Comparison of ENCODE assay signal across 21 mouse cellular contexts in the genomic region with DNA sequence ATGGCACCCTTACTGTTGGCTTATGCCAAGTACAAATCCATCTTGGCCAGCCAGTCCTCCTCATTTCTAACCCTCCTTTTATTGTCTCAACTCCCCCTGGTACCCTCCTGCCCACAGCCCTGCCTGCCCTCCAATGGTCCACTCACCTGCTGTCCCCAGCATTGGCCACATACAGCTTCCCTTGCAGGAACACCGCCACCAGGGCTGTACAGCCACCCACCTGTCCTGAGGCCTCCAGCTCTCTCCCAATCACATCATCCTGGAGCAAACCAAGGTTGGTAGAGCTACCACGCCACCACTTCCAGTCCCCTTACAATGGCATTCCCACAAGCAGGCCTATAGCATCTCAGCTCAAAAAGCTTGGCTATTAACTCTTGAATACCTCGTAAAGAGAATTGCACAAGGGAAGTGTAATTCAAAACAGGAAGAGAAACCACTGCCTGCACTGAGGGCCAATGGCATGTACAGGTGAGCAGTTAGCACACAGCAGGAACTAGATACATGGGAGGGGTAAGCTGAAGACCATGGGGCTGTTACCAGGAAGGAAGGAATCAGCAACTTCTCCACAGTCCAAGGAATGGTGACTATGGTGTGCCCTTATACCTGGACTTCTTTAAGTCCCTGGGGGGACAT. TPM values are rescaled to one million over a fixed set of nuclear protein-coding genes. Genes with fewer than 3 reads are reported as not detected.
A peak's percentile ranks its signal among the peaks of the same experiment; 100 is the strongest.
DNase-seq lines count a peak whose midpoint lies in the region; ATAC-seq and TF ChIP-seq lines count a peak whose summit lies in the region.
"Had no signal": no experiment of that assay in that cellular context is flagged by ENCODE, and none has a peak within 500 bp of the region (broad histone marks: within the 10 kb centered on the region; RNA-seq: fewer than 3 reads in every experiment).

No protein-coding gene starts in this region.

- H3K36me3 ChIP-seq in liver, postnatal 0 days (replicated peaks; ENCODE audit: insufficient read depth, low read length), result peaks cover 12% of the 10 kb centered on the region
- H3K36me3 ChIP-seq in liver, embryonic 12.5 days, result peaks cover 44% of the 10 kb centered on the region

- no peak for TF ChIP-seq EP300 in liver, postnatal 0 days (IDR thresholded peaks at IDR 0.05; ENCODE audit: low read depth)

- intact Hi-C loops in left cerebral cortex, postnatal 36 days (cut with DNase I), result no loop called here

- DNase-seq in liver, postnatal 0 days, result no peak
- peak; percentile 39 for DNase-seq in CD4-positive, CD25-positive, alpha-beta regulatory T cell, adult 2 months (ENCODE audit: low read depth, low spot score)
- peak; percentile 37 for DNase-seq in naive thymus-derived CD4-positive, alpha-beta T cell, adult 2 months (ENCODE audit: low read depth)
- DNase-seq in T-cell, adult 2 months (ENCODE audit: low spot score), result no peak
- DNase-seq in left cerebral cortex, postnatal 36 days (ENCODE audit: low spot score in 2 of 2), result no peak
- DNase-seq: adrenal gland, postnatal 14 days; cerebellum, adult 8-10 months; gastrocnemius, postnatal 10 days; layer of hippocampus, postnatal 36 days; lung, postnatal 36 days; spleen, adult 18-20 months; thymus, adult 18-20 months had no signal

- H3K9me3 ChIP-seq in liver, postnatal 0 days (ENCODE audit: low read length), result no peaks in the 10 kb centered on the region
- H3K9me3 ChIP-seq in liver, embryonic 12.5 days (replicated peaks), result no peaks in the 10 kb centered on the region
- H3K9me3 ChIP-seq: hindbrain, embryonic 13.5 days; midbrain, embryonic 13.5 days had no signal

- TF ChIP-seq POLR2A in bone marrow, adult 2 months (IDR thresholded peaks at IDR 0.05; ENCODE audit: borderline replicate concordance, control insufficient read depth, low read depth, low read length), result no peak

- H3K27ac ChIP-seq in liver, postnatal 0 days (ENCODE audit: low read depth), result 0 out of 2 replicates have a peak overlapping the region, but pooled peaks have one; percentile 11
- no peak overlapping the region for H3K27ac ChIP-seq in liver, embryonic 12.5 days
- H3K27ac ChIP-seq in bone marrow, adult 2 months (ENCODE audit: control insufficient read depth, insufficient read depth, low read depth, low read length, poor library complexity), result peak overlapping the region; percentile 76
- H3K27ac ChIP-seq: hindbrain, embryonic 13.5 days; kidney, postnatal 0 days had no signal

- no peak for TF ChIP-seq CTCF in liver, postnatal 0 days (IDR thresholded peaks at IDR 0.05; ENCODE audit: low read depth)
- no peak for TF ChIP-seq CTCF in bone marrow, adult 2 months (IDR thresholded peaks at IDR 0.05; ENCODE audit: control insufficient read depth, insufficient read depth, low read length)

- H3K4me2 ChIP-seq in liver, postnatal 0 days (ENCODE audit: low read depth, low read length), result peak overlapping the region; percentile 85
- no peak overlapping the region for H3K4me2 ChIP-seq in liver, embryonic 12.5 days
- H3K4me2 ChIP-seq: hindbrain, embryonic 13.5 days had no signal

- no peak overlapping the region for H3K9ac ChIP-seq in liver, postnatal 0 days (replicated peaks)
- no peak overlapping the region for H3K9ac ChIP-seq in liver, embryonic 12.5 days
- H3K9ac ChIP-seq: hindbrain, embryonic 13.5 days; midbrain, embryonic 13.5 days had no signal

- H3K4me1 ChIP-seq in liver, postnatal 0 days (ENCODE audit: insufficient read depth), result peaks cover 29% of the 10 kb centered on the region
- H3K4me1 ChIP-seq in liver, embryonic 12.5 days, result peaks cover 32% of the 10 kb centered on the region
- peaks cover 15% of the 10 kb centered on the region for H3K4me1 ChIP-seq in bone marrow, adult 2 months (ENCODE audit: control insufficient read depth, insufficient read depth, low read length)

- H3K27me3 ChIP-seq in liver, postnatal 0 days (ENCODE audit: insufficient read depth, low read length), result no peaks in the 10 kb centered on the region
- no peaks in the 10 kb centered on the region for H3K27me3 ChIP-seq in liver, embryonic 12.5 days (replicated peaks)

- H3K4me3 ChIP-seq in liver, postnatal 0 days (ENCODE audit: low read depth, low read length), result peak overlapping the region; percentile 69; the same call in 1 of the 2 replicates
- H3K4me3 ChIP-seq in liver, embryonic 12.5 days, result no peak overlapping the region
- H3K4me3 ChIP-seq in bone marrow, adult 2 months (replicated peaks; ENCODE audit: control insufficient read depth, low read depth, low read length), result peak overlapping the region; percentile 77
- H3K4me3 ChIP-seq: midbrain, embryonic 13.5 days had no signal

- ATAC-seq in liver, postnatal 0 days, result no peak
- ATAC-seq in liver, embryonic 12.5 days, result no peak
- ATAC-seq: intestine, embryonic 16.5 days; midbrain, embryonic 13.5 days had no signal

- WGBS in liver, postnatal 0 days (ENCODE audit: insufficient replicate concordance), result 78% methylated on average over 3 of the region's 3 CpGs
- WGBS in liver, embryonic 12.5 days (ENCODE audit: insufficient replicate concordance), result 73% methylated on average over 3 of the region's 3 CpGs
- WGBS in bone marrow, adult 2 months, result 65% methylated on average over 3 of the region's 3 CpGs

RNA-seq across cellular contexts. Expression of a gene that starts 2.3 kb away (rescaled TPM):
- polyA plus RNA-seq in liver, postnatal 0 days (2015; fragmentation: Nextera tagmentation; extraction: Ambion mirVana), result 11.0 and 11.1 TPM in 2 replicates
- polyA plus RNA-seq in liver, embryonic 12.5 days (2016; fragmentation: Nextera tagmentation; extraction: Ambion mirVana), result 17.0 and 17.8 TPM in 2 replicates
- polyA plus RNA-seq in bone marrow, adult 2 months (2011; ENCODE audit: insufficient read depth, insufficient read length, low replicate concordance, missing spikeins), result 32.4 and 91.7 TPM in 2 replicates
- total RNA-seq in left cerebral cortex, postnatal 36 days (2021), result 10 to 100 TPM; 23.0 to 25.8 TPM

RNA-seq across cellular contexts. Expression of a gene that starts 5.7 kb away (rescaled TPM):
- 22.4 and 23.0 TPM in 2 replicates for polyA plus RNA-seq in liver, postnatal 0 days (2015; fragmentation: Nextera tagmentation; extraction: Ambion mirVana)
- polyA plus RNA-seq in liver, embryonic 12.5 days (2016; fragmentation: Nextera tagmentation; extraction: Ambion mirVana), result 34.7 and 35.9 TPM in 2 replicates
- 21.7 and 63.2 TPM in 2 replicates for polyA plus RNA-seq in bone marrow, adult 2 months (2011; ENCODE audit: insufficient read depth, insufficient read length, low replicate concordance, missing spikeins)
- total RNA-seq in left cerebral cortex, postnatal 36 days (2021), result 10 to 100 TPM; 60.6 to 63.0 TPM

RNA-seq across cellular contexts. Expression of a gene that starts 25.2 kb away (rescaled TPM):
- polyA plus RNA-seq in liver, postnatal 0 days (2015; fragmentation: Nextera tagmentation; extraction: Ambion mirVana), result 0.07 and 0.16 TPM in 2 replicates
- polyA plus RNA-seq in liver, embryonic 12.5 days (2016; fragmentation: Nextera tagmentation; extraction: Ambion mirVana), result 0.06 TPM in 1 of 2 replicates, not detected in the other
- polyA plus RNA-seq in bone marrow, adult 2 months (2011; ENCODE audit: insufficient read depth, insufficient read length, low replicate concordance, missing spikeins), result 0.56 and 3.6 TPM in 2 replicates
- 1 to 10 TPM in 1 of 2 experiments, under 1 TPM in 1; 0.89 to 1.3 TPM for total RNA-seq in left cerebral cortex, postnatal 36 days (2021)
- polyA plus RNA-seq: forebrain, embryonic 11.5 days; limb, embryonic 11.5 days; midbrain, embryonic 13.5 days; myocyte had no signal

RNA-seq across cellular contexts. Expression of a gene that starts 26.5 kb away (rescaled TPM):
- polyA plus RNA-seq in liver, postnatal 0 days (2015; fragmentation: Nextera tagmentation; extraction: Ambion mirVana), result 5.3 and 5.7 TPM in 2 replicates
- polyA plus RNA-seq in liver, embryonic 12.5 days (2016; fragmentation: Nextera tagmentation; extraction: Ambion mirVana), result 11.5 and 11.8 TPM in 2 replicates
- polyA plus RNA-seq in bone marrow, adult 2 months (2011; ENCODE audit: insufficient read depth, insufficient read length, low replicate concordance, missing spikeins), result 15.9 and 17.7 TPM in 2 replicates
- 100 to 1,000 TPM; 127 to 132 TPM for total RNA-seq in left cerebral cortex, postnatal 36 days (2021)

RNA-seq across cellular contexts. Expression of a gene that starts 39.3 kb away (rescaled TPM):
- polyA plus RNA-seq in liver, postnatal 0 days (2015; fragmentation: Nextera tagmentation; extraction: Ambion mirVana), result 41.4 and 46.5 TPM in 2 replicates
- polyA plus RNA-seq in liver, embryonic 12.5 days (2016; fragmentation: Nextera tagmentation; extraction: Ambion mirVana), result 14.1 and 15.7 TPM in 2 replicates
- 0.99 and 1.9 TPM in 2 replicates for polyA plus RNA-seq in bone marrow, adult 2 months (2011; ENCODE audit: insufficient read depth, insufficient read length, low replicate concordance, missing spikeins)
- 1 to 10 TPM; 5.9 to 7.4 TPM for total RNA-seq in left cerebral cortex, postnatal 36 days (2021)

Comparison
In these comparisons a context has a peak if more than half of its experiments do, and no peak if none do; other contexts are left out.
1. DNase-seq: peak in CD4-positive, CD25-positive, alpha-beta regulatory T cell, adult 2 months (single experiment) and naive thymus-derived CD4-positive, alpha-beta T cell, adult 2 months (single experiment); none in liver, postnatal 0 days (single experiment), T-cell, adult 2 months (single experiment) and left cerebral cortex, postnatal 36 days (0 of 2).